Mouse (Mus musculus) heart, embryonic 14.5 days (tissue): Measurements from ENCODE around the gene Ciz1. TPM values are rescaled to one million over a fixed set of nuclear protein-coding genes. Genes with fewer than 3 reads are reported as not detected.

ENCODE experiments used
- ATAC-seq: fragments of 200-750 bp; cut with Nextera tagmentation; 2 replicates; pipeline ENCODE4 v1.8.0; 2017; ENCODE audit warnings: low read depth, moderate TSS enrichment; ENCODE audit not compliant: insufficient number of reproducible peaks, insufficient read depth, low FRiP score
- H3K27ac ChIP-seq, 2 experiments: fragments of 200-500 bp in 1 of 2; fragments of 300-500 bp in 1 of 2; sonication (generic) in 1 of 2; replicated peaks in 1 of 2; 2 replicates each; pipeline ENCODE4 v1.5.1; 2012 to 2014; ENCODE audit warnings: low read depth in 2 of 2, low read length in 2 of 2, control low read depth in 1 of 2, mild to moderate bottlenecking in 1 of 2, mixed read lengths in 1 of 2; ENCODE audit not compliant: control insufficient read depth in 1 of 2, insufficient read depth in 1 of 2
- H3K27me3 ChIP-seq: fragments of 300-500 bp; sonication (generic); 2 replicates; pipeline ENCODE4 v1.6.1; 2014; ENCODE audit warnings: mild to moderate bottlenecking, low read length, control low read depth; ENCODE audit not compliant: control insufficient read depth, insufficient read depth
- H3K36me3 ChIP-seq: fragments of 300-500 bp; sonication (generic); 2 replicates; pipeline ENCODE4 v1.6.1; 2014; ENCODE audit warnings: mild to moderate bottlenecking, control low read depth, low read length, mixed read lengths; ENCODE audit not compliant: control insufficient read depth, insufficient read depth
- H3K4me1 ChIP-seq, 2 experiments: fragments of 200-500 bp in 1 of 2; fragments of 300-500 bp in 1 of 2; sonication (generic) in 1 of 2; 2 replicates each; pipeline ENCODE4 v1.6.1; 2012 to 2014; ENCODE audit warnings: low read length in 2 of 2, control low read depth in 1 of 2, mixed read lengths in 1 of 2; ENCODE audit not compliant: control insufficient read depth in 2 of 2, insufficient read depth in 2 of 2
- H3K4me2 ChIP-seq: fragments of 300-500 bp; sonication (generic); 2 replicates; pipeline ENCODE4 v1.6.1; 2014; ENCODE audit warnings: mild to moderate bottlenecking, low read length
- H3K4me3 ChIP-seq, 2 experiments: fragments of 200-500 bp in 1 of 2; fragments of 300-500 bp in 1 of 2; sonication (generic) in 1 of 2; 2 replicates each; pipeline ENCODE4 v1.5.1; 2012 to 2014; ENCODE audit warnings: low read length in 2 of 2, mild to moderate bottlenecking in 2 of 2, control low read depth in 1 of 2, low read depth in 1 of 2, moderate library complexity in 1 of 2; ENCODE audit not compliant: control insufficient read depth in 1 of 2, insufficient read depth in 1 of 2
- H3K9ac ChIP-seq: fragments of 300-500 bp; sonication (generic); 2 replicates; pipeline ENCODE4 v1.6.1; 2014; ENCODE audit warnings: mild to moderate bottlenecking, low read length
- H3K9me3 ChIP-seq: fragments of 300-500 bp; sonication (generic); 2 replicates; pipeline ENCODE4 v1.6.1; 2016; ENCODE audit warnings: low read length, control low read depth; ENCODE audit not compliant: control insufficient read depth
- WGBS: fragments of 180-500 bp; shearing (Covaris S2); extraction: QIAGEN DNeasy Blood & Tissue Kit; methylation state at CpG from one replicate; pipeline ENCODE4 v1.1.7; 2014; 5-methylcytosine and 5-hydroxymethylcytosine counted together
- polyA plus RNA-seq: library from polyadenylated mRNA; unstranded; fragments of >200 nt; fragmentation: Nextera tagmentation; extraction: Ambion mirVana; gene quantifications from 2 replicates; pipeline ENCODE4 v1.2.1, GENCODE M21; 2014

Gene Ciz1
- polyA plus RNA-seq, 1 experiment from 2014 or later: 28.8 TPM

DNA sequence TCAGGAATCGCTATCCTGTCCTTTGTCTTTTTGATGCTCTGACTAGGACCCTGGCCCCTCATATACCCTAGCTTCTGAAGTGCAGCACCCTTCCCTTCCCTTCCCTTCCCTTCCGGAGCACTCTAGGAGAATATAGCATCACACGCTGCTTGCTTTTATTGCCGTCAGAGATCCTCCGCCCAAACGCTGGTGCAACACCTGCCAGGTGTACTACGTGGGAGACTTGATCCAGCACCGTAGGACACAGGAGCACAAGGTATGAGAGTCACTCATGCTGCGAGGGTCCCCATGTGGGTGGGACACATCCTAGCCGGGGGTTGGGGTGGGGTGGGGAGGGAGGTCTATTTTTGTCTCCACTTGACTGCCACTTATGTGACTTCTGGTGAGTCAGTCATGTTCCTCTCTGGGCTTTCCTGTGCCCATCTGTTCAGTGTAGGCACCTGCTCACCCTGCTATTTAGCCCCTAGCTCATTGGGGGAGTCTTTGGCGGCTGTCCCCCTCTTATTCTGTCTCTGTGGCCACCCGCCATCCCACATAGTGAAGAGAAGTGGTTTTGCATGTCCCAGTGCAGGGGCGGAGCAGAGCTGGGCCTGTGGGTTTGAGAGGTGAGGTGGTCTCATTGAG is 23.3 kb downstream of the Ciz1 start:
- H3K4me2 ChIP-seq: no peak overlapping the region
- ATAC-seq: no peak
- H3K4me1 ChIP-seq: peaks cover 4 to 13% of the 10 kb centered on the region in 2 experiments
- H3K9ac ChIP-seq: no peak overlapping the region; the same call in 1 of the 2 replicates
- 55% methylated on average over 13 of the region's 13 CpGs for WGBS
- H3K36me3 ChIP-seq: peaks cover 85% of the 10 kb centered on the region
- no peaks in the 10 kb centered on the region for H3K9me3 ChIP-seq
- no peak overlapping the region for H3K4me3 ChIP-seq
- no peaks in the 10 kb centered on the region for H3K27me3 ChIP-seq
- H3K27ac ChIP-seq: no peak overlapping the region

DNA sequence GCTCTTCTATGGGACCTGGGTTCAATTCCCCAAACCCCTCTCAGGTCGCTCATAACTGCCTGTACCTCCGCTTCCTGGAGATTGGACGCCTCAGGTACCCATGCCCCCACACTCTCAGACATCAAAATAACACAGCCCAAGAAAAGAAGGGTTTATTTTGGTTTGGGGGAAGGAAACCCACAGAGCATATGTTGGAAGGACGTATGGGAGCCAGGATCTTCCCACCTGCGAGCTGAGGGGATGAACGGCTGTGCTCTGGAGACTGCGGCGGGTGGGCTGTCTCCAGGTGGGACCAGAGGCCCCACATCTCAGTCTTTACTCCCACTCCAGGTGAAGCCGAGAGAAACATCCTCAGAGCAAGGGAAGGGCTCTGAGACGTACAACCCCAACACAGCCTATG is 24.8 kb downstream of the Ciz1 start:
- H3K27me3 ChIP-seq: no peaks in the 10 kb centered on the region
- H3K27ac ChIP-seq: no peak overlapping the region
- peaks cover 70% of the 10 kb centered on the region for H3K36me3 ChIP-seq
- 90% methylated on average over 10 of the region's 10 CpGs for WGBS
- no peak overlapping the region for H3K4me2 ChIP-seq
- peaks cover 4 to 20% of the 10 kb centered on the region in 2 experiments for H3K4me1 ChIP-seq
- H3K4me3 ChIP-seq: no peak overlapping the region
- H3K9me3 ChIP-seq: no peaks in the 10 kb centered on the region
- no peak overlapping the region for H3K9ac ChIP-seq
- no peak for ATAC-seq

DNA sequence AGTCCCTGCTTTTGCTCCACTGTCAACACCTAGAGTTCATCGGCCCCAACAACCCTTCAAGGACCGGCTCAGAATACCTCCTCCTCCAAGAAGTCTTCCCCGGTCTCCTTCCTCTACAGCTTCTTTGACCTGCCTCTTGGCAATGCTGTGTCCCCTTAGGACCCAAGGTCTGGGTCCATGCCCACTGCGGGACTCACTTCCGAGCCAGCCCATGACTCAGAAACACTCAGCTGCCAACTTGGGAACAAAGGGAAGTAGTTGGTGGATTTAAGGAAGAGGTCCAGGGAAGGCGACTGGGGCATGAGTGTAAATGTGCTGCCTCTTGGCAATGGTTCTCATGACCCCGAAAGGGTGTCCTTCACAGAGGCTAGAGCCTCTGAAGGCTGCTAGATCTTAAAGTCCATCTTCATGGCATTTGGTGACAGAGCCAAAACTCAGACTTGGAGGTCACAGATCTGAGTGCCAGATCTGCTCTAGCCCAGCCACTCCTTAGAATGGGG is 27.9 kb downstream of the Ciz1 start:
- 83% methylated on average over 7 of the region's 7 CpGs for WGBS
- H3K36me3 ChIP-seq: peaks cover 46% of the 10 kb centered on the region
- no peaks in the 10 kb centered on the region for H3K9me3 ChIP-seq
- H3K4me1 ChIP-seq: peaks cover 6 to 20% of the 10 kb centered on the region in 2 experiments
- no peak overlapping the region for H3K9ac ChIP-seq
- H3K27ac ChIP-seq: no peak overlapping the region
- H3K27me3 ChIP-seq: peaks cover 5% of the 10 kb centered on the region; the same call in 1 of the 2 replicates
- no peak overlapping the region for H3K4me2 ChIP-seq
- no peak overlapping the region for H3K4me3 ChIP-seq
- no peak for ATAC-seq

DNA sequence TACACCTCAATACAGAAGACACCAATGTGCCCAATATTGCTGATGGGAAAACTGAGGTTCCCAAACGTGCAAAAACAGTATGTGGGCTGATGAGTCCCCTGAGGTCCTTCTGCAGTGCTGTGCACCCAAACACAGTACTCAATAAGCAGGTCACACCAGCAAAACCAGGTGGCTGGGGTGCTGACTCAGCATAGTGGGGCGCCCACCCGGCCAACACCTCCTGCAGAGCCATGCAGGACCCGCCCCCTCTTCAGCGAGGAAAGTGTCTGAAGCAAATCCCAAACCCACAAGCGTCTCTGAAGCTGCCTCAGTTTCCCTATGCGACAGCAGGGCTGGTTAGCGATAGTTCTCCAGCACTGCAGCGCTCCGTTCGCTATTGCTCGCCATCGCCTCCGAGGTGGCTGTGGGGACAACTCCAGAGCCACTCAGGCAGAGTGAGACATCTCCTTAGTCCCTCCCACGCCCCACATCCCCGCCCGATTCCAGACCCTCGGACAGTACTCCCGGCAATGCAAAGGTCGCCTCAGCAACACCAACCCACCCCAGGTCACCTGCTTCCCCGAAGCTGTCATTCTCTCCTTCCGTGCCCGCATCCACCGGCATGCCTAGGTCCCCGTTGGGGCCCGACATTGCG is 29.1 kb downstream of the Ciz1 start:
- H3K27me3 ChIP-seq: peaks cover 8% of the 10 kb centered on the region; the same call in 1 of the 2 replicates
- ATAC-seq: peak; percentile 44; the same call in 1 of the 2 replicates
- H3K4me1 ChIP-seq: peaks cover 2 to 9% of the 10 kb centered on the region in 2 experiments; a peak in 3 of 4 replicates
- H3K4me3 ChIP-seq: peak overlapping the region; percentile 68 to 79
- no peaks in the 10 kb centered on the region for H3K9me3 ChIP-seq
- H3K9ac ChIP-seq: peak overlapping the region; percentile 70
- under 1% methylated on average over 27 of the region's 27 CpGs for WGBS
- peak overlapping the region; percentile 97 for H3K4me2 ChIP-seq
- H3K36me3 ChIP-seq: peaks cover 34% of the 10 kb centered on the region
- H3K27ac ChIP-seq: 0 out of 4 replicates have a peak overlapping the region, but pooled peaks of 1 of the 2 experiments have one; percentile 3

DNA sequence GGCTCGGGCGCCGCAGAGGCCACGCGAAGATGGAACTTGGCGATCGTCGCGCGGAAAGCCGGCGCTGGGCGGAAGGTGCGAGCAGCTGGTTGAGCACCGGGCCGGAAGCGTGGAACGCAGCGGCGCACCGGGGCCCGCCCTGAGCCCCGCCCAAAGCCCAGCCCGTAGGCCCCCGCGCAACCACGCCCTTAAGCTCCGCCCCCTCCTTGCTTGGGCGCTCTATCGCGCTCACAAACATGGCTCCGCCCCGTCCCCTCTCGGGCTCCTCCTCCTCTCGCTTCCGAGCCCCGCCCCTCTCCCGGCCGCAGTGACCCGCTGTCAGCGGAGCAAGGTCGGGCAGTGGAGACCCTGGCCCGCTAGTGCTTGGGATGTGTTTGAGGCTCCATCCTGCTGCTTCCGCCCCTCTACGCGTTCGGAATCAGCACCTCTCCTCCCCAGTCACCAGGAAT is 29.7 kb downstream of the Ciz1 start, which contains the start of gene 1110008P14Rik:
1110008P14Rik (minus strand) TSS at position 164 of the 449 bp plus-strand sequence.
- Histone ChIP-seq H3K27me3 (peaks cover 8% of the 10 kb centered on the region; the same call in 1 of the 2 replicates), H3K27ac (peak within 1 kb of the TSS in 1 of 2 experiments; percentile 3; a peak in 1 of 4 replicates)
- under 1% methylated on average over 31 of the region's 47 CpGs for WGBS

DNA sequence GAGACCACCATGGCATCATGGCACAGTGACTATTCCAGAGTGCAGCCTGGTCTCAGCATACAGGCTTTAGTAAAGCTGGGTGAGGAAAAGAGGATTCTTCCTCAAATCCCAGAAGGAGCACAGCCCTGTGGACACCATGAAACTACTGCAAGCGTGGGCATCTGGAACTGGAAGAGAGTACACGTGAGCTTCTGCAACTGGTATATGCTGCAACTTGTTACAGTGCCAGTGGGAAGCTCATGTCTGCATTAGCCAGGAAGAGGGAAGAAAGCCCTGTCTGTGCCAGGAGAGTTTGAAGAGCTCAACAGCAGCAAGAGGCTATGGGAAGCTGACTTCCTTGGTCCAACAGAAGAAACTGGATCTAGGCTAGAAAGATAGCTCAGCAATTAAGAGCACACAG is 30.6 kb downstream of the Ciz1 start:
- no peak overlapping the region for H3K9ac ChIP-seq
- peaks cover 8% of the 10 kb centered on the region; the same call in 1 of the 2 replicates for H3K27me3 ChIP-seq
- H3K4me2 ChIP-seq: no peak overlapping the region
- H3K27ac ChIP-seq: no peak overlapping the region
- H3K36me3 ChIP-seq: peaks cover 20% of the 10 kb centered on the region
- no peak for ATAC-seq
- peaks cover 2 to 7% of the 10 kb centered on the region in 2 experiments; a peak in 3 of 4 replicates for H3K4me1 ChIP-seq
- WGBS: 82% methylated on average over 2 of the region's 2 CpGs
- H3K9me3 ChIP-seq: no peaks in the 10 kb centered on the region
- H3K4me3 ChIP-seq: no peak overlapping the region

More for the DNA sequence above, 29.7 kb downstream of the Ciz1 start, which contains the start of gene 1110008P14Rik:
- Histone ChIP-seq H3K4me2 (peak within 1 kb of the TSS; percentile 97), H3K36me3 (peaks cover 29% of the 10 kb centered on the region), H3K9ac (peak within 1 kb of the TSS; percentile 70), H3K4me3 (peak within 1 kb of the TSS; percentile 68 to 79), H3K4me1 (peaks cover 2 to 7% of the 10 kb centered on the region in 2 experiments; a peak in 3 of 4 replicates), H3K9me3 (no peaks in the 10 kb centered on the region)
- ATAC-seq: peak; percentile 87

DNA sequence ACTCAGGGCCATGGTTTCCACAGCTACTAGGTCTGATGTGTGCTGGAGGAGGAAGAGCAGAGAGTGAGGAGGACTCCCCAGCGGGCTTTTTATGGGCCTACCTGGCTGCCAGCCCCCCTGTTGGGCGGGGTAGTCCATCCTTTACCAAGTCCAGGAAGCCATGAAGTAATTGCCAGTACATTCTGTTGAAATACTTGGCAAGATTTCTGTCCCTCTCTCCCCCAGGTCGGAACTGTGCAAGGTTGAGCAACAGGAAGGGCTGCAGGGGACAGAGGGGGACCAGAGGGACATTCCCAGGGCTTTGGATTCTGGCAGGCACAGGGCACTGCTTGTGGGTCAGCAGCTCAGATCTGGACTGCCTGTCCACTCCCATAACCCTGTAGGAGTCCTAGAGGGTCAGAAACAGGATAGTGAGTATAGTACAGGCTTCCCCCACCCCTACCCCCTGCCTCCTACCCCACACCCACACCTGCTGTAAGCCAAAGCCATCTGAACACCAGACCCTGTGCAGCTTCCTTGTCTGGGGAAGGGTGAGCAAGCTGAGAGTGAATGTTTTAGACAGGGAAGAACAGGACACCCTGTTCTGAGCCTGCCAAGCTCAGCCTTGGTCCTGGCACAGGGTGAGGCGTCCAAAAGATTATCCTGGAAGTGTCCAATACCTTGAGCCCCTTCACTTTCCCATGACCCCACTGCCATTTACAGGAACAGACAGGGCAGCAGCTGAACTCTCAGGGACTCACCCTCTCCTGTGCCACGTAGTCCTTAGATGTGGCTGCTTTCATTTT is 35.8 kb downstream of the Ciz1 start, which contains the start of gene Lcn2:
Lcn2 (minus strand) TSS at position 547 of the 785 bp plus-strand sequence.
- Histone ChIP-seq H3K4me2 (no peak within 1 kb of the TSS), H3K9me3 (no peaks in the 10 kb centered on the region), H3K9ac (no peak within 1 kb of the TSS), H3K4me3 (no peak within 1 kb of the TSS), H3K27ac (no peak within 1 kb of the TSS), H3K27me3 (peaks cover 8% of the 10 kb centered on the region; the same call in 1 of the 2 replicates), H3K4me1 (peaks cover 4 to 5% of the 10 kb centered on the region in 2 experiments; a peak in 2 of 4 replicates), H3K36me3 (no peaks in the 10 kb centered on the region)
- no peak for ATAC-seq
- 54% methylated on average over 5 of the region's 5 CpGs for WGBS
